Mouse (Mus musculus) olfactory bulb, adult 2 months (tissue): ENCODE data around the gene S100a2.

Experiments
- CTCF ChIP-seq: fragments of 200-500 bp; IDR thresholded peaks from 2 replicates; pipeline ENCODE4 v1.5.1; 2012; ENCODE audit warnings: low read depth, mild to moderate bottlenecking, low read length, moderate library complexity; ENCODE audit not compliant: insufficient read depth
- POLR2A ChIP-seq: fragments of 200-500 bp; IDR thresholded peaks from 2 replicates; pipeline ENCODE4 v1.6.1; 2012; ENCODE audit warnings: mild to moderate bottlenecking, low read depth, low read length, moderate library complexity; ENCODE audit not compliant: insufficient read depth

DNA sequence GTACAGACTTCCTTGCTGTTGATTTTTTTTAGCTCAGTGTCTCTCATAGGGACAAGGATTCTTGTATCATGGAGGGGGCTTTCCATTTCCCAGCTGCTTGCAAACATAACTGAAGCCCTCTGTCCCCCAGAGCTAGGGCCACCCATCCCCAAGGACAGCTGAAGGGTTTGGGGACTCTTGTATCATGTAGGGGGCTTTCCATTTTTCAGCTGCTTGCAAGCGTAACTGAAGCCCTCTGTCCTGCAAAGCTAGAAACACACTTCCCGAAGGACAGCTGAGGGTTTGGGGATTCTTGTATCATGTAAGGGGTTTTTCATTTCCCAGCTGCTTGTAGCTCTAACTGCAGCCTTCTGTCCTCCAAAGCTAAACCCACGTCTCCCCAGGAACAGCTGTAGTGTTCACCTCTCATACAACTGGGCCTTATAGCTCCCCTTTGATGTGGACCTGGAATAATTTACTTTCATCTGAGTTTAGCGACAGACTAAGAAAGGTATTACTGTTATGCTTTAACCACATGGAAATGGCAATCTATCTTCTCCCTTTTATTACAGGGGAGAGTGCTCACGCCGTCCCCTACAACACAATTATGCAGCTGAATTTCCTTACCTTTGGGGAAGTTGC, 29.9 kb upstream of the S100a2 start, which contains the start of gene S100a3:
- TF ChIP-seq CTCF (no peak), POLR2A (no peak)
